Mouse (Mus musculus) small intestine, adult 2 months (tissue): ENCODE results near the gene Syne1.

Experiments
- CTCF ChIP-seq: fragments of 200-500 bp; IDR thresholded peaks from 2 replicates; pipeline ENCODE4 v1.5.1; 2012; ENCODE audit warnings: low read depth, mild to moderate bottlenecking, control low read depth, inconsistent platforms, low read length, moderate library complexity, mixed read lengths; ENCODE audit not compliant: insufficient replicate concordance, insufficient read length; ENCODE audit errors: extremely low read depth
- POLR2A ChIP-seq: fragments of 200-500 bp; IDR thresholded peaks from 2 replicates; pipeline ENCODE4 v1.6.1; 2012; ENCODE audit warnings: low read depth, mild to moderate bottlenecking, control low read depth, inconsistent platforms, low read length, moderate library complexity

GRCm38 (mm10) chr10:5326716-5327115, 224.6 kb downstream of the Syne1 start:
- no peak for TF ChIP-seq POLR2A
- no peak for TF ChIP-seq CTCF
